Mouse (Mus musculus): ENCODE data around the gene Pla2g5.

DNA sequence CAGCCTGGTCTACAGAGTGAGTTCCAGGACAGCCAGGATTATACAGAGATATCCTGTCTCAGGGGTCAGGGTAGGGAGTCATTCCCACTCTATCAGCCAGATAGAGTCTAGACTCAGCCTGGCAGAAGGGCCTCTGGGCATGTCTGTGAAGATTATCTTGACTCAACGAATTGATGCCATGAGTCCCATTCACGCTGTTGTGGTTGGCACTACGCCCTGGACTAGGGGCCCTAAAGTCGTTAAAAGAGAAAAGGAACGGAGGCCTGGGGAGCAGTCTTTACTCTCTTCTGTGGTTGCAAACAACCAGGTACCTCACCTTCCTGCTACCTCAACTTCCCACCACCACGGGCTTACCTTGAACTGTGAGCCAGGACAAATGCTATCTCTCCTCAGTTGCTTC is 23.5 kb downstream of the Pla2g5 start:
- TF ChIP-seq GATA1 (IDR thresholded peaks at IDR 0.05; ENCODE audit: borderline replicate concordance, low read length): no peak
- TF ChIP-seq FLI1 (IDR thresholded peaks at IDR 0.05; ENCODE audit: low read length): no peak

Measured in megakaryocyte, embryonic 14.5 days (primary cell).